Mouse (Mus musculus) kidney, embryonic 15.5 days (tissue): ENCODE data around the gene Drd4. TPM values are rescaled to one million over a fixed set of nuclear protein-coding genes. Genes with fewer than 3 reads are reported as not detected.
"Not testable (repeated sequence)": the region's sequence is repeated elsewhere in the genome, so short reads cannot be mapped to it uniquely, and the experiment has no call there.

Experiments used
- ATAC-seq: fragments of 200-750 bp; cut with Nextera tagmentation; replicated peaks from 2 replicates; pipeline ENCODE4 v1.8.0; 2017; ENCODE audit warnings: moderate TSS enrichment; ENCODE audit not compliant: low FRiP score
- H3K27ac ChIP-seq: fragments of 300-500 bp; sonication (generic); 2 replicates; pipeline ENCODE4 v1.5.1; 2015; ENCODE audit warnings: mild to moderate bottlenecking, inconsistent platforms
- H3K27me3 ChIP-seq: fragments of 300-500 bp; sonication (generic); 2 replicates; pipeline ENCODE4 v1.6.1; 2015; ENCODE audit warnings: inconsistent platforms
- H3K36me3 ChIP-seq: fragments of 300-500 bp; sonication (generic); 2 replicates; pipeline ENCODE4 v1.6.1; 2015; ENCODE audit warnings: inconsistent platforms
- H3K4me1 ChIP-seq: fragments of 300-500 bp; sonication (generic); 2 replicates; pipeline ENCODE4 v1.6.1; 2015; ENCODE audit warnings: inconsistent platforms
- H3K4me2 ChIP-seq: fragments of 300-500 bp; sonication (generic); 2 replicates; pipeline ENCODE4 v1.6.1; 2015; ENCODE audit warnings: moderate library complexity, mild to moderate bottlenecking, inconsistent platforms
- H3K4me3 ChIP-seq: fragments of 300-500 bp; sonication (generic); replicated peaks from 2 replicates; pipeline ENCODE4 v1.5.1; 2015; ENCODE audit warnings: mild to moderate bottlenecking, inconsistent platforms
- H3K9ac ChIP-seq: fragments of 300-500 bp; sonication (generic); 2 replicates; pipeline ENCODE4 v1.6.1; 2015; ENCODE audit warnings: mild to moderate bottlenecking, inconsistent platforms
- H3K9me3 ChIP-seq: fragments of 300-500 bp; sonication (generic); replicated peaks from 2 replicates; pipeline ENCODE4 v1.6.1; 2016; ENCODE audit warnings: inconsistent platforms
- WGBS: fragments of 180-500 bp; shearing (Covaris S2); methylation state at CpG from one replicate; pipeline ENCODE4 v1.1.7; 2015; ENCODE audit warnings: mixed read lengths; 5-methylcytosine and 5-hydroxymethylcytosine counted together
- polyA plus RNA-seq: library from polyadenylated mRNA; unstranded; fragments of >200 nt; fragmentation: Nextera tagmentation; extraction: Ambion mirVana; gene quantifications from 2 replicates; pipeline ENCODE4 v1.2.1, GENCODE M21; 2015

Drd4 gene
- polyA plus RNA-seq: 1.4 and 1.8 TPM in 2 replicates

DNA sequence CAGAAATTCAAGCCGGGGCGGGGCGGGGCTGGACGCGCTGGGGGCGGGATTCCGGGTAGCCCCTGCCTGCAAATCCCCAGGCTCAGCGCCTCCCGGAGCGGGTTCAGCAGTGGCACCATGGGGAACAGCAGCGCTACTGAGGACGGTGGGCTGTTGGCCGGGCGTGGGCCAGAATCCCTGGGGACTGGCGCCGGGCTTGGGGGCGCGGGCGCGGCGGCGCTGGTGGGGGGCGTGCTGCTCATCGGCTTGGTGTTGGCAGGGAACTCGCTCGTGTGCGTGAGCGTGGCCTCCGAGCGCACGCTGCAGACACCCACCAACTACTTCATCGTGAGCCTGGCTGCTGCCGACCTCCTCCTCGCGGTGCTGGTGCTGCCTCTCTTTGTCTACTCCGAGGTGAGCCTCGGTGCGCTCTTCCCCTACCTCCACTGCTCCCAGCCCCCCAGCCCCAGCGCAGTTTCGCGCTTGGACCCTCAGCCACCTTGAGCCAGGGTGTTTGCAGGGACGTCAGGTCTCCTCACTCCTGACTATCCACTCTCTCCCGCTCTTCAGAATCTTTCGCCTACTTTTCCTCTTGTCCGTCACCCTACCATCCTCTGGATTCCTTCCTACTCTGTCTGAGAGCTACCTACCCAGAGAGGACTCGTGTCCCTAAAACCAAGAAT is at the start of gene Drd4:
Gene Drd4 (plus strand): TSS at position 86 of the 662 bp plus-strand sequence.
- peak within 1 kb of the TSS; percentile 54 for H3K4me3 ChIP-seq
- H3K36me3 ChIP-seq: peaks cover 6% of the 10 kb centered on the region
- no peaks in the 10 kb centered on the region for H3K9me3 ChIP-seq
- peak within 1 kb of the TSS; percentile 37 for H3K9ac ChIP-seq
- ATAC-seq: peak; percentile 70; the same call in 1 of the 2 replicates
- H3K4me2 ChIP-seq: peak within 1 kb of the TSS; percentile 95
- peaks cover 33% of the 10 kb centered on the region for H3K4me1 ChIP-seq
- no peak within 1 kb of the TSS for H3K27ac ChIP-seq
- H3K27me3 ChIP-seq: peaks cover 62% of the 10 kb centered on the region
- 2% methylated on average over 46 of the region's 46 CpGs for WGBS

DNA sequence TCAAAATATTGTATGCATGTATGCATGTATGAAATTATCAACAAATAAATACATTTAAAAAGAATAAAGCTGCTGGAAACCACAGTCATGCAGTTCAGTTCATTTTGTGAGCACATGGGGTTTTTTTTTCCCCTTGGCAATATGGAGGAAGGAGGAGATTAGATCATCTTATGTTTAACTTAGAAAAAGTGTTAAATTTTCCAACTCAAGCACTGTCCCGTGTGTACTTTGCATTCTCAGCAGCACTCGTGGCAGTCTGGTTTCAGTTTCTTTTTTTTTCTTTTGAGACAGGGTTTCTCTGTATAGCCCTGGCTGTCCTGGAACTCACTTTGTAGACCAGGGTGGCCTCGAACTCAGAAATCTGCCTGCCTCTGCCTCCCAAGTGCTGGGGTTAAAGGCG is 41.3 kb upstream of the Drd4 start:
- H3K9me3 ChIP-seq, H3K27ac ChIP-seq, H3K9ac ChIP-seq, H3K27me3 ChIP-seq, H3K4me2 ChIP-seq, H3K4me1 ChIP-seq, ATAC-seq, H3K4me3 ChIP-seq: not testable (repeated sequence)
- peaks cover 98% of the 10 kb centered on the region for H3K36me3 ChIP-seq
- 92% methylated on average over 4 of the region's 4 CpGs for WGBS

DNA sequence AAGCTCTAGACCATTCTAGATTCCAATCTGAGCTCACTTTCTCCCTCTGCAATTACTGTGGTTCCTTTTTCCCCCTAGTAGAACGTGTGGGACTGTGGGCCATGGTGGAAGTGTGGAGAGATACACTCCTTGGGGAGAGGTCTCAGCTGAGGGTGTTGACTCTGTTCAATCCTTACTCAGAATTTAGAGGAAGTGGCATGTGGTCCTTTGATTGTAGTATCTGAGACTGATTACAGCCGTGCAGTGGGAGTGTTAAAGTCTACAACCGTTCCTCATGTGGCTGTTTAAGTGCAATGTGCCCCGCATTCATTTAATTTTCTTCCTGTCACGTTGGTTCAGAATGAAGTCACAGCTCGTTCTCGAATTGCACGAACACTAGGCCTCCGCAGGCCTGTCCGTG is 35.6 kb upstream of the Drd4 start:
- H3K27ac ChIP-seq: no peak overlapping the region
- no peak overlapping the region for H3K9ac ChIP-seq
- no peak overlapping the region for H3K4me2 ChIP-seq
- ATAC-seq: no peak
- no peak overlapping the region for H3K4me3 ChIP-seq
- H3K27me3 ChIP-seq: no peaks in the 10 kb centered on the region
- no peaks in the 10 kb centered on the region for H3K4me1 ChIP-seq
- peaks cover 98% of the 10 kb centered on the region for H3K36me3 ChIP-seq
- 93% methylated on average over 10 of the region's 10 CpGs for WGBS
- no peaks in the 10 kb centered on the region for H3K9me3 ChIP-seq

DNA sequence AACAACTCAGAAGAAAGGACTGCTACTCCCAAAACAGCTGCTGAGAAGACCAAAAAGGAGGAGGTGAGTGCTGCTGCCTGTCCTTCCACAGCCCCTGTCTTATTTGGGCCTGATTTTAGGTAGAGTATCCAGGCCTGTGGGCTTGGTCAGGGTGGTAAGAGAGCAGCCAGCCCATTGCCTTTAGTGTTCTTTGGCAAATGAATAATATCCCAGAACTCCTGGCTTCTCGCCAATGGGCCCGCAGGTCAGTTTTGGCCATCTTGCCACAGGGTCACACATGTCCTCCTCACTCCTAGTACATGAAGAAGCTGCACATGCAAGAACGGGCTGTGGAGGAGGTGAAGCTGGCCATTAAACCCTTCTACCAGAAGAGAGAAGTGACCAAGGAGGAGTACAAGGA is 30.3 kb upstream of the Drd4 start:
- Histone ChIP-seq H3K9ac (no peak overlapping the region), H3K27ac (no peak overlapping the region), H3K4me2 (no peak overlapping the region), H3K4me1 (peaks cover 22% of the 10 kb centered on the region), H3K4me3 (no peak overlapping the region), H3K36me3 (peaks cover 79% of the 10 kb centered on the region), H3K27me3 (no peaks in the 10 kb centered on the region), H3K9me3 (no peaks in the 10 kb centered on the region)
- ATAC-seq: no peak
- 88% methylated on average over 3 of the region's 3 CpGs for WGBS

DNA sequence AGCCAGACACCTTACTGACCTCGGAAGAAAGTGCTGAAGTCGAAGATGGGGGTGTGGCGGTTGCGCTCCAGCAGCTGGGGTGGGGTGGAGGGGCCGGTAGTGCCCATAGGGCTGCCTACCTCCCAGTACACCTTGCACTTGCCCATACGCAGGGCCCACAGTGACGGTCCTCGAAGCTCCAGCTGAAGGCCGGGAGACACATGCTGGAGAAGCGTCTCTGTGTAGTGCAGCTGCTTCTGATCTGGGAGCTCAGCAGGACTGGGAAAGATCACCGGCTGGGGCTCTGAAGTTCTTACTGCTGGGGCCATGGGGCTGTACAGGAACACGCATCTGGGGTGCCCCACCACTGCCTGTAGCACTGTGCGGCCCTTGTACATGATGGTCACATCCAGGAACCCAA is 28.2 kb upstream of the Drd4 start:
- Histone ChIP-seq H3K27ac (no peak overlapping the region), H3K4me3 (no peak overlapping the region), H3K4me2 (no peak overlapping the region), H3K9me3 (no peaks in the 10 kb centered on the region), H3K36me3 (peaks cover 57% of the 10 kb centered on the region), H3K4me1 (peaks cover 24% of the 10 kb centered on the region), H3K9ac (no peak overlapping the region), H3K27me3 (no peaks in the 10 kb centered on the region)
- 92% methylated on average over 13 of the region's 13 CpGs for WGBS
- no peak; the same call in 1 of the 2 replicates for ATAC-seq

DNA sequence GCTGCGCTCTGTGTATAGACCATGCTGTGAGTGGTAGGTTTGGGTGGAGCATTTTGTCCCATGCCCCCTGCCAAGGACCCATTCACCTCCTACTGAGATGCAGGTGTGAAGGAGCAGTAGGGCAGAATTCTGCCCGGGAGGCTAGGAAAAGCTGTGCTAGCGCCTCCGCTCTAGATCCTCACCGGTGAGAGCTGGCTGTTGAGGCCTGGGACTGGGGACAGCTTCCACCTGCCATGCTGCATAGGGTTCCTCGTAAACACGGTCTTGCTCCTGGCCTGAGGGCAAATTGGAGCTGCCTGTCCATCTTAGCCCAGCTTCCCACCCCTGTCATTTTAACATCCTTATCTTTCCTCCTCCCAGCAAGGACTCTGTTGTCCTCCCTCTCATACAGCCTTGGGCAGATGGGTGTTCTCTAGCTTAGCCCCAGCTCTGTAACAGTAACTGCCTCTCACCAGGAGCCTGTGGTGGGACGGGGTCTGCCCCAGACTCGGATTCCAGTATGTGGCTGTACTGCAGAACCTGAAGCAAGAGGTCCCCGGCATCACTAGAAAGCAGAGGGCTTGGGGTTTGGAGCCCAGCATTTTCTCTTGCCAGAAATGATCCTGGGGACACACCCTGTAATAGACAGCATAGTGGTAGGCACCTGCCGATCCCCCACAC is 27.6 kb upstream of the Drd4 start:
- 77% methylated on average over 11 of the region's 11 CpGs for WGBS
- ATAC-seq: no peak
- Histone ChIP-seq H3K4me1 (peaks cover 24% of the 10 kb centered on the region), H3K4me2 (no peak overlapping the region), H3K9me3 (no peaks in the 10 kb centered on the region), H3K9ac (no peak overlapping the region), H3K36me3 (peaks cover 52% of the 10 kb centered on the region), H3K27me3 (no peaks in the 10 kb centered on the region), H3K4me3 (no peak overlapping the region), H3K27ac (no peak overlapping the region)

DNA sequence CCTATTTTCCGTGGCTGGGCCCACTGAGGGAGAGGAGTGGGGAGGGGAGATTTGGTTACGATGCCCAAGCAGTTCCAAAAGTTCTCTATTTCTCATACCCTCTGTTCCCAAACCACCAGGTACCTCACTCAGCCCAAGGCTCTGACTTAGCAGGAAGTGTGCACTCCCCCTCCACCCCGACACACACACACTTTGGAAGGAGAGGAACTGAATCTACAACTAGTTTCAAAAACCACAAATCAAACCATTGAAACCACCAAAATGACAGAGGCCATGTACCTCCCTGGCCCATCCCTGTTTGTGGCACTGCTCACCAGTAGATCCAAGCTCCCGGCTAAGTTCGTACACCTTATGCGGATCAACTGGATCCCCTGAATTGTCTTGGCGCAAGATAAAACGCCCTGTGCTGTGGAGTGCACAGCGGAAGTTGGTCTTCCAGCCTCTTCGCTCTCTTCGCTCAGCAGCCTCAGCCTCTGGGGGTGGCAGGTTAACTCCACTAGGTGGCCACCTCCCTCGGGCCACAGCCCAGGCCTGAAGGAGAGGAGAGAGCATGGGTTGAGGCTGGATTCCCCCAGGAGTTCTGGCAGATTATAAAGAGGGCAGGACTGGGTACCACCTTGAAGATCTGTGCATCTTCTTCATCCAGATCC is 26.9 kb upstream of the Drd4 start:
- peak overlapping the region; percentile 86 for H3K4me2 ChIP-seq
- no peaks in the 10 kb centered on the region for H3K27me3 ChIP-seq
- H3K4me3 ChIP-seq: peak overlapping the region; percentile 56
- peak; percentile 73 for ATAC-seq
- H3K9ac ChIP-seq: 0 out of 2 replicates have a peak overlapping the region, but pooled peaks have one; percentile 12
- peaks cover 45% of the 10 kb centered on the region for H3K36me3 ChIP-seq
- 33% methylated on average over 12 of the region's 12 CpGs for WGBS
- H3K4me1 ChIP-seq: peaks cover 24% of the 10 kb centered on the region
- 0 out of 2 replicates have a peak overlapping the region, but pooled peaks have one; percentile 11 for H3K27ac ChIP-seq
- H3K9me3 ChIP-seq: no peaks in the 10 kb centered on the region

DNA sequence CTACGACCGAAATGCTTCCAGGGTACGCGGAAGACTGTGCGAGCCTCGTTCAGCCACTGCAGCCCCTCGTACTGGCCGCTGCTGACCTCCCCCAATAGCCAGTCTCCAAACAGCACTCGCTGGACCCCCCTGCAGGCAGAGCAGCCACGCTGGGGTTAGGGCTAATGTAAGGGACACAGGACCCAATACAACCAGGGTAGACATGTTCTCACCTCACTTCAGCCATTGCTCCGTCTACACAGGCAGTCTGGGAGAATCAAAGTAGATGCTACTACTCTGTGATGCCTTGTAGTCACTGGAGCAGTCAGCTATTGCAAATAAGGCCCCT is 26.4 kb upstream of the Drd4 start:
- peaks cover 24% of the 10 kb centered on the region for H3K4me1 ChIP-seq
- WGBS: 31% methylated on average over 11 of the region's 11 CpGs
- peak overlapping the region; percentile 86 for H3K4me2 ChIP-seq
- 0 out of 2 replicates have a peak overlapping the region, but pooled peaks have one; percentile 12 for H3K9ac ChIP-seq
- H3K36me3 ChIP-seq: peaks cover 40% of the 10 kb centered on the region
- peak overlapping the region; percentile 11; the same call in 1 of the 2 replicates for H3K27ac ChIP-seq
- no peaks in the 10 kb centered on the region for H3K9me3 ChIP-seq
- H3K4me3 ChIP-seq: peak overlapping the region; percentile 56
- H3K27me3 ChIP-seq: no peaks in the 10 kb centered on the region
- 0 out of 2 replicates have a peak, but pooled peaks have one; percentile 23 for ATAC-seq

DNA sequence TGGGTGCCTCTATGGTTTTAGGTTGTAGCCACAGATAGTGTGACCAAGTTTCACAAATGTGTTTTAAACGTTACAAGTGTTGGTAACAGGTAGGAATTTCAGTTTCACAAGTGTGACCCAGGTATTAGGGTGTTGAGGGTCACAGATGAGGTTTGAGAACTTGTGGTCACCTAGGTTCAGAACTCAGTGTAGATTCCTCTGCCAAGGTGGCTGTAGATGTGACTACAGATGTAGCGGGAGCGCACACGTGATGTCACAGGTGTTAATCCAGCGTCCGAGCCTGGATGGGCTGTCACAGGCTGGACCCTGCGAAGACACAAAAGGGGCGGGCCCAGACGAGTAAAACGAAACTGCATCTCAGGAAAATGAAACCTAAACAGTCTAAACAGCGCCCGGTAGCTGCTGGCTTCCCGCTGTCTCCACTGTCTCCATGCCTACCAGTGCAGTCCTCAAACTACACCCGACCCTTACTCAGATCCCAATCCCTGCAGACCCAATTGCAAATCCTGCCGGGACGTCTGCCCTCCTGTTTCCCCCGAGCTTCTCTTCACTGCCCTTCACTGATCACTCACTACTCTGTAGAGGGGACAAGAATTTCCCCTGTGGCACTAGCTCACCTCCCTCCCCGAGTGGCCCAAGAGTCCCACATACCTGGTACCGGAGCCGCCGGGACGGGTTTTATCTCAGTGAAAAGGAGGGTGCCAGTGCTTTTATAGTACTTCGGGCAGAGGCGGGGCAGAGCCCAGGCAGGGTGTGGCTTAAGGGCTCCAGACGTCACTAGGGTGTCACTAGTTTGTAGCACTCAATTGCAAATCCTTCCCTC is 25.9 kb upstream of the Drd4 start, which contains the start of gene Irf7:
Gene Irf7 (minus strand): TSS at position 743 of the 823 bp plus-strand sequence.
- H3K36me3 ChIP-seq: peaks cover 34% of the 10 kb centered on the region
- peak within 1 kb of the TSS; percentile 52 for H3K27ac ChIP-seq
- H3K4me3 ChIP-seq: peak within 1 kb of the TSS; percentile 56
- peak within 1 kb of the TSS; percentile 86 for H3K4me2 ChIP-seq
- peak within 1 kb of the TSS; percentile 49 for H3K9ac ChIP-seq
- WGBS: 4% methylated on average over 25 of the region's 25 CpGs
- ATAC-seq: peak; percentile 71
- no peaks in the 10 kb centered on the region for H3K27me3 ChIP-seq
- H3K9me3 ChIP-seq: no peaks in the 10 kb centered on the region
- peaks cover 24% of the 10 kb centered on the region for H3K4me1 ChIP-seq

DNA sequence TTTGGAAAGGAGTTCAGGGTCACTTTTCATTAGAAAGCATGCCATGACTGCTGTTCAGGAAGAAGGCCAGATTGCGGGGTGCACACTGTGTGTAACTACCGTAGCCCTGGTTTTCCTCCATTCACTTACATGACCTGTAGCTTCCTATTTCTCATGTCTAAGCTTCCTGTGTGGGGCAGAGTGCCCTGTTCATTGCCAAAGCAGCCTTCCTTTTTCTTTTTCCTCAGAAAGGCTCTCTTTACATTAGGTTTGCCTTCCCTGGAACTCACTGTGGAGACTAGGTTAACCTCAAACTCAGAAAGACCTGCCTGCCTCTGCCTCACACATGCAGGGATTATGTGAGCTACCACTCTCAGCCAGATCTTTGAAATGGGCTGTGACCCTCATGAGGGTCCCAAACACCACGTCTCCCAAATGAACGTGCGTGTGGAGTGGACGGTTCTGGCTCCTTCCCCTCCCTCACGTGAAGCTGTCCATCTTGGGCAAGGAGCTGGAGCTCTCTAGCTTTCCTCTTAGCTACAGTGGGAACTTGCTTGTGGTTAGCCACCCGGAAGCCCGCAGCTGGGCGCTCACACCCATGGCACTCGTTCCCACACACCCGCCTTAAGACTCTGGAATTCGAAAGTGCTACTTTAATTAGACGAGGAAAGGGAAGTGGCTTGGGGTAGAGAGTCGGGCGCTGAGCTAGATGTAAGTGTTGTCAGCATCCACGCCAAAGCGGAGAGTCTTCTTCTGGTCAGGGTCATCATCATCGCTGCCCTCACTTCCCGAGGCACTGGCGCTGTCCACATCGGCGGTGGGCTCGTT is 23.1 kb upstream of the Drd4 start:
- Histone ChIP-seq H3K9ac (no peak overlapping the region), H3K27ac (no peak overlapping the region), H3K4me1 (peaks cover 24% of the 10 kb centered on the region), H3K36me3 (peaks cover 7% of the 10 kb centered on the region), H3K9me3 (no peaks in the 10 kb centered on the region), H3K4me3 (no peak overlapping the region), H3K27me3 (no peaks in the 10 kb centered on the region), H3K4me2 (no peak overlapping the region)
- ATAC-seq: no peak
- 71% methylated on average over 24 of the region's 24 CpGs for WGBS

DNA sequence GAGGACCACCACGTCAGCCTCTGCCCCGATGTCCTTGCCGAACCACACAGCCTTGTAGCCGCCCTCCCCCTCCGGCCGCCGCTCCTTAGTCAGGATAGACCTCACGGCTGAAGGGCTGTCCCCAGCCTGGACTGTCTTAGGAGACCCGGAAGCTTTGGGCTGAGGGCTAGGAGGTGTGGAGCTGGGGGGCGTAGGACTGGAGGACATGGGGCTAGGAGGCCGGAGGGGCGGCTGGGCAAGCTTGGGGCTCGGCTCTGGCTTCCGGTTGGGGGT is 22.6 kb upstream of the Drd4 start:
- 76% methylated on average over 14 of the region's 14 CpGs for WGBS
- no peak overlapping the region for H3K4me2 ChIP-seq

More for the DNA sequence above, 22.6 kb upstream of the Drd4 start:
- no peaks in the 10 kb centered on the region for H3K27me3 ChIP-seq
- no peak overlapping the region for H3K27ac ChIP-seq
- H3K9me3 ChIP-seq: no peaks in the 10 kb centered on the region
- H3K9ac ChIP-seq: no peak overlapping the region
- no peak overlapping the region for H3K4me3 ChIP-seq
- peaks cover 24% of the 10 kb centered on the region for H3K4me1 ChIP-seq
- H3K36me3 ChIP-seq: peaks cover 2% of the 10 kb centered on the region; the same call in 1 of the 2 replicates
- no peak for ATAC-seq
